Mouse (Mus musculus) heart, embryonic 13.5 days (tissue): ENCODE results near the gene Colgalt1. TPM values are rescaled to one million over a fixed set of nuclear protein-coding genes. Genes with fewer than 3 reads are reported as not detected.

Experiments used
- ATAC-seq: fragments of 200-750 bp; cut with Nextera tagmentation; 2 replicates; pipeline ENCODE4 v1.8.0; 2017; ENCODE audit warnings: moderate TSS enrichment; ENCODE audit not compliant: insufficient number of reproducible peaks, low FRiP score, low TSS enrichment; ENCODE audit errors: extremely low read depth
- H3K27ac ChIP-seq: fragments of 300-500 bp; sonication (generic); replicated peaks from 2 replicates; pipeline ENCODE4 v1.5.1; 2015; ENCODE audit warnings: moderate library complexity, mild to moderate bottlenecking, inconsistent platforms
- H3K27me3 ChIP-seq: fragments of 300-500 bp; sonication (generic); replicated peaks from 2 replicates; pipeline ENCODE4 v1.6.1; 2015; ENCODE audit warnings: mild to moderate bottlenecking, inconsistent platforms
- H3K36me3 ChIP-seq: fragments of 300-500 bp; sonication (generic); 2 replicates; pipeline ENCODE4 v1.6.1; 2015; ENCODE audit warnings: mild to moderate bottlenecking, inconsistent platforms
- H3K4me1 ChIP-seq: fragments of 300-500 bp; sonication (generic); 2 replicates; pipeline ENCODE4 v1.6.1; 2015; ENCODE audit warnings: inconsistent platforms
- H3K4me2 ChIP-seq: fragments of 300-500 bp; sonication (generic); 2 replicates; pipeline ENCODE4 v1.6.1; 2015; ENCODE audit warnings: inconsistent platforms, mild to moderate bottlenecking, moderate library complexity
- H3K4me3 ChIP-seq: fragments of 300-500 bp; sonication (generic); 2 replicates; pipeline ENCODE4 v1.5.1; 2015; ENCODE audit warnings: moderate library complexity, mild to moderate bottlenecking, inconsistent platforms
- H3K9ac ChIP-seq: fragments of 300-500 bp; sonication (generic); 2 replicates; pipeline ENCODE4 v1.6.1; 2015; ENCODE audit warnings: inconsistent platforms, mild to moderate bottlenecking, moderate library complexity
- H3K9me3 ChIP-seq: fragments of 300-500 bp; sonication (generic); 2 replicates; pipeline ENCODE4 v1.6.1; 2016; ENCODE audit warnings: inconsistent platforms
- WGBS: fragments of 180-500 bp; shearing (Covaris S2); methylation state at CpG from one replicate; pipeline ENCODE4 v1.1.7; 2015; ENCODE audit warnings: mixed read lengths; 5-methylcytosine and 5-hydroxymethylcytosine counted together
- polyA plus RNA-seq: library from polyadenylated mRNA; unstranded; fragments of >200 nt; fragmentation: Nextera tagmentation; extraction: Ambion mirVana; gene quantifications from 2 replicates; pipeline ENCODE4 v1.2.1, GENCODE M21; 2015

Colgalt1 gene
- polyA plus RNA-seq = 54.8 and 58.3 TPM in 2 replicates

DNA sequence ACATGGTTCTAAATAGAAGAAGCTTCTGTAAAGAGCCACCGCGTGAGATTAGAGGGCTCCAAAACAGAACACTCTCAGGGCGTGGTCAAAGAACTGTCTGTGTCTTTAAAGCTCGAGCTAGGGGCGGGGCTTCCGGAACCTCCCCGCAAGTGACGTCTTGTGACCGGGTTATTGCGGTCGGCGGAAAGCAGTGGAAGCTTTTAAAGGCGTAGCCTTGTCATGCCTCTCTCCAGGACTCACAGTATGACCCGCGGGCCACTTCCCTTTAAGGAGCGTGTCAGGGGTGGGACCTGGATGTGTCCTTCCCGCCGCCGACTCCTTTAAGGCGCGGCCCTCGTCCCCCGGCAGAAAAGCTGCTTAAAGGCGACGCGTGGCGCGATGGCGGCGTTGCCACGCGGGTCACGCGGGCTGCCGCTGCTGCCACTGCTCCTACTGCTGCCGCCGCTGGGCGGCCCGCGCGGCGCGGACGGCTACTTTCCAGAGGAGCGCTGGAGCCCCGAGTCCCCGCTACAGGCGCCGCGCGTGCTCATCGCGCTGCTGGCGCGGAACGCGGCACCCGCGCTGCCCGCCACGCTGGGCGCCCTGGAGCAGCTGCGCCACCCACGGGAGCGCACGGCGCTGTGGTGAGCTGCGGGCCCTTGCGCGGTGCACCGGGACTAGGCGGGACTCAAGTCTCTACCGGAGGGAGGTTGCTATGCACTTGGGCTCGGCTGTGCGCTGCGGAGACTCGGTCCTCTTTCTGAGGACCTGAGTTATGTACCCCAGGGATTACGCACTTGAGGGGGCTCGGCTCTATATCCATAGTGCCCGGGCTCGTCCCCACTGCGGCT, at the start of gene Colgalt1:
Gene Colgalt1, plus strand, starts transcription at position 177 of the 830 bp plus-strand sequence.
- ATAC-seq = peak; percentile 100
- Histone ChIP-seq H3K4me2 (peak within 1 kb of the TSS; percentile 83), H3K9me3 (no peaks in the 10 kb centered on the region), H3K4me1 (peaks cover 26% of the 10 kb centered on the region), H3K9ac (peak within 1 kb of the TSS; percentile 94), H3K36me3 (peaks cover 37% of the 10 kb centered on the region), H3K27ac (peak within 1 kb of the TSS; percentile 83), H3K4me3 (peak within 1 kb of the TSS; percentile 86), H3K27me3 (no peaks in the 10 kb centered on the region)
- WGBS = under 1% methylated on average over 82 of the region's 82 CpGs

DNA sequence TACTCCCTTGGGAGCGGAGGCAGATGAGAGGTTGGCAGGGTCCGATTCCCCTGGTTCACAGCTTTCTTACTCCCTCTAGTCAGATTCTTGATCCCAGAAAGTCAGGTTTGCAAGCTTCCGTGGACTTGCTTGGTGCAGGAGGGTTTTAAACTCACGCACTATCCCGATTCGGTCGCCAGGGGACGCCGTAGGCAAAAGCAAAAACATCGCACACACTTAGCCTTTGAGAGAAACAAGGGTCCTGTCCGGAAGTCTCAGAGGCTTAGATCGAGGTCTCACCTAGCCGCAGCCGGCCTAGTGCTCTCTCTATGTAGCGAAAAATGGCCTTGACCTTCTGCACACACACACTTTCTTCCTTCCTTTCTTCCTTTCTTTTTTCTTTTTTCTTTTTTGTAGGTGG, 49.4 kb upstream of the Colgalt1 start:
- no peak overlapping the region for H3K9ac ChIP-seq
- peaks cover 22% of the 10 kb centered on the region for H3K4me1 ChIP-seq
- peaks cover 96% of the 10 kb centered on the region for H3K27me3 ChIP-seq
- H3K36me3 ChIP-seq = no peaks in the 10 kb centered on the region
- H3K4me3 ChIP-seq = no peak overlapping the region
- no peak overlapping the region for H3K4me2 ChIP-seq
- 3% methylated on average over 15 of the region's 15 CpGs for WGBS
- no peak for ATAC-seq
- H3K9me3 ChIP-seq = peaks cover 7% of the 10 kb centered on the region; the same call in 1 of the 2 replicates
- H3K27ac ChIP-seq = no peak overlapping the region

- WGBS = 2% methylated on average over 33 of the region's 33 CpGs
- no peaks in the 10 kb centered on the region for H3K36me3 ChIP-seq
- peak overlapping the region; percentile 61 for H3K4me2 ChIP-seq
- no peak for ATAC-seq
- no peak overlapping the region for H3K27ac ChIP-seq
- peaks cover 22% of the 10 kb centered on the region for H3K4me1 ChIP-seq
- peak overlapping the region; percentile 40 for H3K4me3 ChIP-seq
- H3K9me3 ChIP-seq = peaks cover 7% of the 10 kb centered on the region; the same call in 1 of the 2 replicates
- H3K9ac ChIP-seq = peak overlapping the region; percentile 64
- peaks cover 93% of the 10 kb centered on the region for H3K27me3 ChIP-seq
These were observed 48.0 kb upstream of the Colgalt1 start for GRCm38 (mm10) chr8:71562751-71563150.

GRCm38 (mm10) chr8:71563992-71564391, 46.8 kb upstream of the Colgalt1 start:
- Histone ChIP-seq H3K4me1 (peaks cover 21% of the 10 kb centered on the region), H3K27me3 (peaks cover 93% of the 10 kb centered on the region), H3K9me3 (peaks cover 7% of the 10 kb centered on the region; the same call in 1 of the 2 replicates), H3K4me2 (no peak overlapping the region), H3K36me3 (no peaks in the 10 kb centered on the region), H3K4me3 (no peak overlapping the region), H3K9ac (no peak overlapping the region), H3K27ac (no peak overlapping the region)
- ATAC-seq = no peak
- WGBS = 77% methylated on average over 4 of the region's 4 CpGs

DNA sequence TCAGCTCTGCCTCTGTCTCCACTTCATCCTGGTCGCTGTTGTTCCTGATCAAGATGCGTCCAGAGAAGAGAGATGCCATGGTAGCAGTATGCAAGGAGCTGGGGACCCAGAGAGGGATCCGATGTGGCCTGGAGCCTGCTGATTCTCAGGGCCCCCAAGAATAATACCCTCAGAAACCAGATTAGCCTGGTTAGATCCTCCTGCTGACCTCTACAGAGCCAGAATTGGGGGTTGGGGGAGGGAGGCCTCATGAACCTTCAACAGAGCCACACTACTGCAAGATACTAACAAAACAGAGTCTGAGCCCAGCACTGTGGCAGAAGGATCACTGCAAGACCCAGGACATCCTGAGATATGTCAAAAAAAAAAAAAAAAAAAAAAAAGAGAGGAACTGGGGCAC, 44.3 kb upstream of the Colgalt1 start, which contains the start of gene Nxnl1:
Gene Nxnl1, minus strand, starts transcription at position 101 of the 400 bp plus-strand sequence.
- no peak within 1 kb of the TSS for H3K9ac ChIP-seq
- H3K4me3 ChIP-seq = no peak within 1 kb of the TSS
- no peaks in the 10 kb centered on the region for H3K36me3 ChIP-seq
- WGBS = 58% methylated on average over 3 of the region's 3 CpGs
- no peak for ATAC-seq
- peaks cover 72% of the 10 kb centered on the region for H3K27me3 ChIP-seq
- no peak within 1 kb of the TSS for H3K27ac ChIP-seq
- H3K9me3 ChIP-seq = peaks cover 7% of the 10 kb centered on the region; the same call in 1 of the 2 replicates
- H3K4me2 ChIP-seq = no peak within 1 kb of the TSS
- peaks cover 35% of the 10 kb centered on the region for H3K4me1 ChIP-seq

- WGBS = 57% methylated on average over 7 of the region's 7 CpGs
- no peak for ATAC-seq
- no peak overlapping the region for H3K4me2 ChIP-seq
- no peak overlapping the region for H3K9ac ChIP-seq
- H3K4me1 ChIP-seq = peaks cover 35% of the 10 kb centered on the region
- H3K27ac ChIP-seq = no peak overlapping the region
- H3K36me3 ChIP-seq = no peaks in the 10 kb centered on the region
- H3K4me3 ChIP-seq = no peak overlapping the region
- H3K9me3 ChIP-seq = peaks cover 7% of the 10 kb centered on the region; the same call in 1 of the 2 replicates
- peaks cover 61% of the 10 kb centered on the region for H3K27me3 ChIP-seq
These were observed 43.2 kb upstream of the Colgalt1 start for GRCm38 (mm10) chr8:71567587-71567986.

GRCm38 (mm10) chr8:71568387-71568937, 42.3 kb upstream of the Colgalt1 start, which contains the start of gene Slc27a1:
TSS of gene Slc27a1 (plus strand) at chr8:71568882.
- Histone ChIP-seq H3K9me3 (peaks cover 7% of the 10 kb centered on the region; the same call in 1 of the 2 replicates), H3K4me1 (peaks cover 35% of the 10 kb centered on the region), H3K9ac (peak within 1 kb of the TSS; percentile 71), H3K27ac (peak within 1 kb of the TSS; percentile 6; the same call in 1 of the 2 replicates), H3K4me3 (peak within 1 kb of the TSS; percentile 61), H3K36me3 (no peaks in the 10 kb centered on the region), H3K4me2 (peak within 1 kb of the TSS; percentile 89), H3K27me3 (peaks cover 52% of the 10 kb centered on the region)
- WGBS = 19% methylated on average over 13 of the region's 13 CpGs
- no peak for ATAC-seq

GRCm38 (mm10) chr8:71568941-71569340, 41.9 kb upstream of the Colgalt1 start:
- Histone ChIP-seq H3K9me3 (peaks cover 6% of the 10 kb centered on the region; the same call in 1 of the 2 replicates), H3K36me3 (no peaks in the 10 kb centered on the region), H3K4me3 (peak overlapping the region; percentile 61), H3K4me1 (peaks cover 35% of the 10 kb centered on the region), H3K9ac (peak overlapping the region; percentile 71), H3K4me2 (peak overlapping the region; percentile 89), H3K27ac (peak overlapping the region; percentile 6; the same call in 1 of the 2 replicates), H3K27me3 (peaks cover 48% of the 10 kb centered on the region)
- ATAC-seq = no peak
- WGBS = 23% methylated on average over 6 of the region's 6 CpGs

DNA sequence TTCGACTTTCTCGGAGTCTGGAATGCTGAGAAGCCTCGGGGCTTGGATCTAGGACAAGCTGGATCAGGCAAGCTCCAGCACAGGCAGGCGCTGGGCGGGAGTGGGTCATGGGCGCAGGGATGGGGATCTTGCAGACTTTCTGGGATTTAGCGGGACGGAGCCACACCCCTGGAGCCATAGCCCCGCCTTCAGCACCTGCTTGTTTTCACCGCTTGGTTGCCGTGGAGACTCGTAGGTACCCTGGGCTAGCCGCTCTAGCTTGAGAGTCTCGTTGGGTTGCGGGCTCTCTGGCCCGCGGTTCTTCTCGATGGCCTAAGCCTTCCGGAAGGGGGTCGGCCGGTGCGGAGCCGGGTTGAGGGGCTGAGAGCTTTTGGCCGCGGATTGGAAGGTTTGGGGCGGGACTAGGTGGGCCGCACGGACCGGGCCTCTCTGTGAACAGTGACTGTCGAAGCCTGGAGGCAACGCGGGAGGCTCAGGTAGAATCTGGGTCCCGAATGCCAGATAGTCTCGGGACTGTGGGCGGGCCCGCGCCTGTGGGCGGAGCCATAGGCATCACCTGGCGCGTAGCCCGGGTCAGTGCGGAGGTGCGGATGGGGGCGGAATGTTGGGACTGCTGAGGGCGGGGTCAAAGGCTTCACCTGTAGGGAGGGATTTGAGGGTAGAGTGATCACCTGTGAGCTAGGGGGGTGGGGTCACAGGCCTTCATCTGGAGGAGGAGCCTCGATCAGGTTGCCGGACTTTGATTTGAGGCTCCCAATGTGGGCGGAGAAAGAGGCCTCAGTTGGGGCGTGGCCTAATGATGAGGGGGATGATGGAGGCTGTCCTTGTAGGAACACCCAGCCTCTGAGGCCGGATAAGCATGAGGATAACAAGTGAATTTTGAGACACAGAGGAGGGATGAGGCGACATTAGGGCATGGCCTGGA, 41.2 kb upstream of the Colgalt1 start:
- ATAC-seq = peak; percentile 71
- WGBS = under 1% methylated on average over 51 of the region's 51 CpGs

GRCm38 (mm10) chr8:71570291-71570954, 40.4 kb upstream of the Colgalt1 start:
- ATAC-seq = peak; percentile 74

More for the DNA sequence above, 41.2 kb upstream of the Colgalt1 start:
- H3K4me1 ChIP-seq = peaks cover 37% of the 10 kb centered on the region
- H3K9me3 ChIP-seq = no peaks in the 10 kb centered on the region
- H3K36me3 ChIP-seq = no peaks in the 10 kb centered on the region
- peak overlapping the region; percentile 85 for H3K9ac ChIP-seq
- peak overlapping the region; percentile 61 for H3K4me3 ChIP-seq
- H3K4me2 ChIP-seq = peak overlapping the region; percentile 89
- H3K27ac ChIP-seq = peak overlapping the region; percentile 40; the same call in 1 of the 2 replicates
- H3K27me3 ChIP-seq = peaks cover 41% of the 10 kb centered on the region

More at GRCm38 (mm10) chr8:71570291-71570954, 40.4 kb upstream of the Colgalt1 start:
- Histone ChIP-seq H3K4me1 (peaks cover 40% of the 10 kb centered on the region), H3K27ac (peak overlapping the region; percentile 40), H3K4me2 (peak overlapping the region; percentile 89), H3K36me3 (no peaks in the 10 kb centered on the region), H3K9me3 (no peaks in the 10 kb centered on the region), H3K27me3 (peaks cover 37% of the 10 kb centered on the region), H3K4me3 (peak overlapping the region; percentile 61), H3K9ac (peak overlapping the region; percentile 85)
- under 1% methylated on average over 41 of the region's 41 CpGs for WGBS
